Mouse (Mus musculus) neural tube, embryonic 13.5 days (tissue): Measurements from ENCODE around the gene Crocc2. TPM values are rescaled to one million over a fixed set of nuclear protein-coding genes. Genes with fewer than 3 reads are reported as not detected.

Experiments
- ATAC-seq: fragments of 200-750 bp; cut with Nextera tagmentation; 2 replicates; pipeline ENCODE4 v1.8.0; 2017; ENCODE audit warnings: low read depth, mild to moderate bottlenecking, moderate TSS enrichment, moderate library complexity
- H3K27ac ChIP-seq: fragments of 300-500 bp; sonication (generic); replicated peaks from 2 replicates; pipeline ENCODE4 v1.5.1; 2015; ENCODE audit warnings: moderate library complexity, mild to moderate bottlenecking, inconsistent platforms
- H3K27me3 ChIP-seq: fragments of 300-500 bp; sonication (generic); 2 replicates; pipeline ENCODE4 v1.6.1; 2015; ENCODE audit warnings: mild to moderate bottlenecking, inconsistent platforms
- H3K36me3 ChIP-seq: fragments of 300-500 bp; sonication (generic); 2 replicates; pipeline ENCODE4 v1.6.1; 2015; ENCODE audit warnings: mild to moderate bottlenecking, inconsistent platforms
- H3K4me1 ChIP-seq: fragments of 300-500 bp; sonication (generic); replicated peaks from 2 replicates; pipeline ENCODE4 v1.6.1; 2015; ENCODE audit warnings: inconsistent platforms
- H3K4me2 ChIP-seq: fragments of 300-500 bp; sonication (generic); 2 replicates; pipeline ENCODE4 v1.6.1; 2015; ENCODE audit warnings: inconsistent platforms, mild to moderate bottlenecking, moderate library complexity
- H3K4me3 ChIP-seq: fragments of 300-500 bp; sonication (generic); 2 replicates; pipeline ENCODE4 v1.5.1; 2015; ENCODE audit warnings: mild to moderate bottlenecking, inconsistent platforms
- H3K9ac ChIP-seq: fragments of 300-500 bp; sonication (generic); 2 replicates; pipeline ENCODE4 v1.6.1; 2015; ENCODE audit warnings: moderate library complexity, mild to moderate bottlenecking, inconsistent platforms
- H3K9me3 ChIP-seq: fragments of 300-500 bp; sonication (generic); 2 replicates; pipeline ENCODE4 v1.6.1; 2016; ENCODE audit warnings: inconsistent platforms
- WGBS: fragments of 180-500 bp; shearing (Covaris S2); methylation state at CpG from one replicate; pipeline ENCODE4 v1.1.7; 2015; 5-methylcytosine and 5-hydroxymethylcytosine counted together
- polyA plus RNA-seq: library from polyadenylated mRNA; unstranded; fragments of >200 nt; fragmentation: Nextera tagmentation; extraction: Ambion mirVana; gene quantifications from 2 replicates; pipeline ENCODE4 v1.2.1, GENCODE M21; 2015

Gene Crocc2
- 0.21 and 0.35 TPM in 2 replicates for polyA plus RNA-seq

DNA sequence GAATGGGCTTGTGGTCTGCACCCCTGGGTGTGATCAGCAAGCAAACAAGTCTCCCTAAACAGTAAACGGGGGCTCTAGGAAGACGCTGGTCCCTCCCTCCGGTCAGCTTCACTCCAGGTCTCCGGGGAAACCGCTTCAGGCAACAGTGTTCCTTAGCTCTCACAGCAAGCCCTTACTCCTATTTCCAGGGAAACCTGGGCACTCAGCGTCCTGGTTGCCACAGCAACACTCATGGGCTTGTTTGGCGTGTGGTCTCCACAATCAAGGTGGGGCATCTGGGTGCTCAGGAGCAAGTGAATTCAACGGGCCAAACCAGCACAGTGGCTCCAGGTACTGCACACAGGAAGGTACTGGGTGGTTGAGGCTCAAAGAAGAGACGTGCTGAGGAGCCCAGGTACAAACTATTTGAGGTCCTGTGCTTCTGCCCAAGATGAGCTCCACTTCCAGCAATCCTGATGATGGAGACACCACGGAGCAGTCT is at the start of gene Crocc2:
Crocc2 (plus strand) TSS at position 431 of the 481 bp plus-strand sequence.
- Histone ChIP-seq H3K4me2 (no peak within 1 kb of the TSS), H3K4me1 (peaks cover 9% of the 10 kb centered on the region; the same call in 1 of the 2 replicates), H3K4me3 (no peak within 1 kb of the TSS), H3K9me3 (no peaks in the 10 kb centered on the region), H3K27me3 (no peaks in the 10 kb centered on the region), H3K36me3 (no peaks in the 10 kb centered on the region), H3K27ac (no peak within 1 kb of the TSS), H3K9ac (no peak within 1 kb of the TSS)
- 51% methylated on average over 10 of the region's 10 CpGs for WGBS
- ATAC-seq, result no peak

DNA sequence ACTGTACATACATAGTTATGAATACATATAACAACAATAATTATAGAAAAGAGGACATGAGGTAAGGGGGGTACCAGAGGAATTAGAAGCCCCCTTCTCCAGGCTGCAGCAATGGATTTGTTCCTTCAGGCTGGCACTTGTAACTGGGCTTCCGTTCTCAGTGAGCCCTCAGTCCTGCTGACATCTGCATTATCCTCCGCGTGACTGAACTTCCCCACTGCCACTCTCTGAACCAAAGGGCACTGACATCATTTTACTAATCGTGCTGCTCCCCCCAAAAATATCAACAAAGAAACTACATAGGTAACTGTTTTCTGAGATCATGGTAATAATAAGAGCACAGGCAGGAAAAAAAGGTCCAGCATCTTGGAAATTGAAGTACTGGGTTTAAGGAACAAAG is 49.7 kb upstream of the Crocc2 start:
- no peaks in the 10 kb centered on the region for H3K27me3 ChIP-seq
- H3K9ac ChIP-seq, result no peak overlapping the region
- H3K9me3 ChIP-seq, result no peaks in the 10 kb centered on the region
- H3K27ac ChIP-seq, result no peak overlapping the region
- H3K36me3 ChIP-seq, result no peaks in the 10 kb centered on the region
- 35% methylated on average over 4 of the region's 4 CpGs for WGBS
- H3K4me2 ChIP-seq, result no peak overlapping the region
- peaks cover 12% of the 10 kb centered on the region for H3K4me1 ChIP-seq
- H3K4me3 ChIP-seq, result no peak overlapping the region
- no peak for ATAC-seq

DNA sequence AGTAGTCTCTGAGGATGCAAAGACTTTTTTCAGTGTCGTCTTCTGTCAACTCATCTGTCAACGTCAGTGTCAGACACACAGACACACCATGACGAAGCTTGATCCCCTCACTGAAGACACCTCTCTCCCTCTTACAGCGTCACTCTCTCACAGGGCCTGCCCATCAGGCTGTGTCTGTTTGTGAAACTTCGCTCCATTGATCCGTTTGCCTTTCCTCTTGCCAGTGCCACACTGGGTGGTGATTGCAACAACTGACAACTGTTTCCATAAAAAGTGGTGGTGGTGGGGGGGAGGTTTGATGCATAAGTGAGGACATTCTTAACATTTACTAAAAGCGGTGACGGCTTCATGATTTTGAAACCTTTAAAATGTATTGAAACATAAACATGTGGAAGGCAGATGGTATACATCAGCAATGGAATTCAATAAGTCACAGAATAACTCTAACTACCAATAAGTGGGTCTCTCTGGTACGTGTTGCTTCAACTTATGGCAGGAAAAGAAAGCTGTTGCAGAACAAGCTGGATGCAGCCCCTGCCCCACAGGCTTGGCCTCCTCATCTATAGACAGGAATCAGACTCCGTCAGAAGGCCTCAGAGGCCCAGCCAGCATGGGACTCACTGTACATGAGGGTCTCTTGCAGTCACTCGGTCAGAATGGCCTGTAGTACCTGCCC is 45.2 kb upstream of the Crocc2 start:
- Histone ChIP-seq H3K9ac (no peak overlapping the region), H3K4me2 (no peak overlapping the region), H3K4me1 (no peaks in the 10 kb centered on the region), H3K36me3 (no peaks in the 10 kb centered on the region), H3K9me3 (no peaks in the 10 kb centered on the region), H3K4me3 (no peak overlapping the region), H3K27ac (no peak overlapping the region), H3K27me3 (no peaks in the 10 kb centered on the region)
- 85% methylated on average over 11 of the region's 11 CpGs for WGBS
- ATAC-seq, result no peak

DNA sequence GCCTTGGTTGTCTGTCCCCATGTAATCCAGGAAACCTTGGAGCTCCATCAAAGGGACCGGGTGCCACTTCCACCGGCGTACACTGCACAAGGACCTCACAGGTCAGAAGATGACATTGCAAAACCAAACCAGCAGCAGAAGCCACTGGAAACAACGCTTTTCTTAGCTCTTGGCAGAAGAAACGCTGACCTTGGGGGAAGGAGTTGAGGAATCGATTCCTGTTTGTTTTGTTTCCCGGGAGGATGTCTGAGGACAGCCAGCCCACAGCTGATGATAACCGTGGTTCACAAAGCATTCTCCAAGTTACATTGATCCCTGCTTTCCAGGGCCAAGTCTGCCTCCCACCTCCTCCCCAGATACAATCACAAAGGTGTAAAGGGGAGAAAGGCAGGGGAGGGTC is 44.5 kb upstream of the Crocc2 start:
- no peaks in the 10 kb centered on the region for H3K27me3 ChIP-seq
- no peaks in the 10 kb centered on the region for H3K4me1 ChIP-seq
- no peaks in the 10 kb centered on the region for H3K9me3 ChIP-seq
- no peak overlapping the region for H3K9ac ChIP-seq
- no peak overlapping the region for H3K4me2 ChIP-seq
- no peak overlapping the region for H3K4me3 ChIP-seq
- no peak for ATAC-seq
- H3K27ac ChIP-seq, result no peak overlapping the region
- WGBS, result 77% methylated on average over 8 of the region's 8 CpGs
- no peaks in the 10 kb centered on the region for H3K36me3 ChIP-seq

DNA sequence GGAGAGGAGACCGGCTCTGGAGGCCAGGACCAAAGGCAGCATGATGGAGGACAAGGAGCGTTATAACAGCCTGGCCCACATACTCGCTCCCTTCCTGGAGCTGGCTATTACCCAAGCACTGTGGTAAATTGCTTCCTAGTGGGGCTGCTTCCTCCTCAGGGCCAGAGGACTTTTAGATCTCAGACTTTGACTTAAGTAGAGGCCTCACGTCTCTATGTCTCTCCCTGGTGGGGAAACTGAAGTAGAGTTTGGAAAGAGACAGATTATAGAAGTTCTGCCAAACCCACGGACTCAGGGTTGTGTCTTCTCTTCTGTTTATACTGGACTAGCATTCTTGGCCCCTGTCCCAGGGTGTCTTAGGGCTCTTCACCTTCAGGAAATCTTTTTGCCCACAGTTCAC is 43.3 kb upstream of the Crocc2 start:
- no peak for ATAC-seq
- H3K4me2 ChIP-seq, result no peak overlapping the region
- H3K27ac ChIP-seq, result no peak overlapping the region
- no peaks in the 10 kb centered on the region for H3K27me3 ChIP-seq
- no peaks in the 10 kb centered on the region for H3K9me3 ChIP-seq
- 70% methylated on average over 5 of the region's 5 CpGs for WGBS
- no peak overlapping the region for H3K9ac ChIP-seq
- H3K4me1 ChIP-seq, result no peaks in the 10 kb centered on the region
- no peaks in the 10 kb centered on the region for H3K36me3 ChIP-seq
- H3K4me3 ChIP-seq, result no peak overlapping the region

DNA sequence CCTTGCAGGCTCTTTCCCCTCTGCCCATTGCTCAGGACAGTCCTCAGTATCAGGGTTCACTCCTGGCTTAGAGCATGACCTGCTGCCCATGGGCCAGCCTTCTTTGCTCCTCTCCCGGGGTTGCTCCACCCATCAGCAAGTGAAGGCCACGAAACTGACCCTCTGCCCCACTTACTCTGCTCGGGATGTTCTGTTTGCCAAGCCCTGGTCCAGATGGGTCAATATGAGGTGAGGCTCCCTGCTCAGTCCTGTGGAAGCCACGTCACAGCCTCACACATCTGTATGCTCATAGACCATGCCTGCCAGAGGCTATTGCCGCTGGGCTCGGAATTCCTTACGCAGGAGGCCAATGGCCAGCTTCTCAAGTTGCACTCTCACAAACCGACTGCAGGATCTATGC is 40.3 kb upstream of the Crocc2 start:
- Histone ChIP-seq H3K27ac (no peak overlapping the region), H3K27me3 (no peaks in the 10 kb centered on the region), H3K9me3 (no peaks in the 10 kb centered on the region), H3K9ac (no peak overlapping the region), H3K4me1 (no peaks in the 10 kb centered on the region), H3K36me3 (no peaks in the 10 kb centered on the region), H3K4me2 (no peak overlapping the region), H3K4me3 (no peak overlapping the region)
- WGBS, result 84% methylated on average over 8 of the region's 8 CpGs
- no peak for ATAC-seq

DNA sequence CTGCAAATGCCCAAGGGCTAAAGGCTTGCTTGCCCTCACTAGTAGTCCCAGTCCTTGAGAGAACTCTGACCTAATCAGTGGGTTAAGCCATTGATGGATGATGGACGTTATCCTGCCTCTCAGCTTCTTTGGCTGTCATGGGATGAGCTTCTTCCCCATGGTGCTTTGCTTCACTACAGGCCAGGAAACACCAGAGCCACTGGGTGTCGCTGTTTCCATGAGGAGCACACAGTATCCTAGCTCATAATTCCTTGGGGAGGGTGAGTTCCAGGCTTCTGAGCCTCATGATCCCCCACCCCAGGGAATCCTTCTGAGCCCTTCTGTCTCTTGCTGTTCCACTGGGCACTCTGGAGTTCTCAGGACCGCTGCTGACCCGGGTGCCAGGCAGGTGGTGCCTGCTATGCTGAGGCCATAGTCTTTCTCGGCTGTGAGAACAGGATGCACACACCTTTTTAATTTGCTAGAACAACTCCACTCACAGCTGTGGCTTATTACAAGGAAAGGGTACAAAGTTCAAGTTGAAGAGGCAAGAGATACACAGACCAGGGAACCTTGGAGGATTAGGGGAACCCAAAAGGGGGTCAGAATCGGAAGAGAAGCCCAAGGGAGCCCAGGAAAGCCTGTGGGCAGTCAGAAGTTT is 39.7 kb upstream of the Crocc2 start:
- Histone ChIP-seq H3K36me3 (no peaks in the 10 kb centered on the region), H3K9me3 (no peaks in the 10 kb centered on the region), H3K9ac (no peak overlapping the region), H3K4me1 (no peaks in the 10 kb centered on the region), H3K27ac (no peak overlapping the region), H3K4me3 (no peak overlapping the region), H3K4me2 (no peak overlapping the region), H3K27me3 (no peaks in the 10 kb centered on the region)
- no peak for ATAC-seq
- WGBS, result 32% methylated on average over 6 of the region's 6 CpGs

DNA sequence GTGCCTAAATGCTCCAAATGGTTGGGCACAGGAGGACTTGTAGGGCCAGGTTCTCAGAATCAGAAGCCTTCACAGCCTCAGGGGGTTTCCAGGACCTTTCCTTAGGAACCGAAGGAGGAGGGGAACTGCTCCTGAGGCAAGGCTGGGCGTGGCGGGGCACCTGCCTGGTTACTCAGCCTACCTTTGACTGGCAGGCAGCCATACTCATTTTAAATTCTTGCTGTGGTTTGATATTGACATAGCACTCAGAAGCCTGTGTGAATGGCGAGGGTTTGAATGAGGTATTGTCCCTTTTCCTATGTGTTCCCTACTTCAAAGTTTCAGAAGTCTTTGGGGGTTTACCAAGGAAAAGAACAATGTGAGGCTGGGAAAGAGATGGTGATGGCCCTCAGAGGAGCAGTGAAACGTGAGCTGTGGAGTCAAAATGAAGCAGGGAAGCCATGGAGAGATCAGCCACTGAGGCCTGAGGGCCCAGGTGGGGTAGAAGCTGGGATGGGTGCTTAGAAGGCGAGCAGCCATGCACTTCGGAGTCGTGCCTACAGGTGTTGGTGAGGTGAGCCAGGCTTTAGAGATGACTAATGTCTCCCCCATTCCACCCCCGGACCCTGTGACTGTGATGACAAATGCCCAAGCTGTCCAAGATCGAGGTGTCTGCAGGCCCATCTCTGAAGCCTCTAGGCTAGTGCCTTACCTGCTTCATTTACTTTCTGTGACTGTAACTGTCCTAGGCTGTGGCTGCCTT is 38.1 kb upstream of the Crocc2 start:
- no peaks in the 10 kb centered on the region for H3K36me3 ChIP-seq
- H3K9me3 ChIP-seq, result no peaks in the 10 kb centered on the region
- WGBS, result 75% methylated on average over 10 of the region's 10 CpGs
- H3K27ac ChIP-seq, result no peak overlapping the region
- H3K4me2 ChIP-seq, result no peak overlapping the region
- no peak overlapping the region for H3K9ac ChIP-seq
- H3K4me3 ChIP-seq, result no peak overlapping the region
- no peak for ATAC-seq
- H3K4me1 ChIP-seq, result no peaks in the 10 kb centered on the region
- H3K27me3 ChIP-seq, result no peaks in the 10 kb centered on the region

DNA sequence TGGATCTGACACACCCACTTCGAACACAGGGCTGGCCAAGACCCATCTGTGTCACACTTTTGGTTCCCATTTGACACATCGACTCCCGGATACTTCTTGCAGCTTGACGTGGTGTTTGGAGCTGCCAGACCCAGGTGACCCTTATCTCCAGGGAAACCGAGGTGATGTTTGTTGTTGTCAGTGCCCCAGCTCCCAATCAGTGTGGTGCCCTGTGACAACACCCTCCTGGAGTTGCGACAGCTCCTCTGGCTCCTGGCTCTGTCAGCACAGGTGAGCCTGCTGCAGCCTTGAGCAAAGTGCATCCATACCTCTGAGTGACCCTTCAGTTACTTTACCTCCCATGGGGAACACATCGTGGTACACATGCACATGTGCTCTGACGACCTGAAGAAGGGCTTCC is 35.8 kb upstream of the Crocc2 start:
- H3K4me3 ChIP-seq, result no peak overlapping the region
- no peaks in the 10 kb centered on the region for H3K36me3 ChIP-seq
- H3K27ac ChIP-seq, result no peak overlapping the region
- no peak overlapping the region for H3K4me2 ChIP-seq
- H3K27me3 ChIP-seq, result no peaks in the 10 kb centered on the region
- no peak for ATAC-seq
- no peaks in the 10 kb centered on the region for H3K4me1 ChIP-seq
- 68% methylated on average over 8 of the region's 8 CpGs for WGBS
- no peak overlapping the region for H3K9ac ChIP-seq
- no peaks in the 10 kb centered on the region for H3K9me3 ChIP-seq

DNA sequence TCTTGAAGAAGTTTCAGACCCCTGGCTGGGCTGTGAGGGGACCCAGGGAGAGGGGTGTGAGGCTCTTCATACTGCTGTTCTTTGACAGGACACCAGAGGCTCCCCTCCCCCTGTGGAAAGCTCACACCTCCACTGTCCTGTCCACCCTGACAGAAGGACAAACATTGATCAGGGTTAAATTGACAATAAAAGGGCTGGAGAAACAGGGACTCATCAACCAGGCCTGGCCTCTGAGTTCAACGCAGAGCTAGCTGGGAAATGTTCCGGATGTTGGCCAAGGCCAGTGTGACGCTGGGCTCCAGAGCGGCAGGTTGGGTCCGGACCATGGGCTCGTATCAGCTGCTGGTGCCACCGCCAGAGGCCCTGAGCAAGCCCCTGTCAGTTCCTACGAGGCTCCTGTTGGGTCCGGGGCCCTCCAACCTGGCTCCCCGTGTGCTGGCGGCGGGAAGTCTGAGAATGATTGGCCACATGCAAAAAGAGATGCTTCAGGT is 33.4 kb upstream of the Crocc2 start, which contains the start of gene Agxt:
Agxt (plus strand) TSS at position 205 of the 491 bp plus-strand sequence.
- H3K4me3 ChIP-seq, result no peak within 1 kb of the TSS
- H3K4me1 ChIP-seq, result no peaks in the 10 kb centered on the region
- no peaks in the 10 kb centered on the region for H3K9me3 ChIP-seq
- no peak within 1 kb of the TSS for H3K27ac ChIP-seq
- no peak within 1 kb of the TSS for H3K9ac ChIP-seq
- H3K27me3 ChIP-seq, result no peaks in the 10 kb centered on the region
- no peaks in the 10 kb centered on the region for H3K36me3 ChIP-seq
- H3K4me2 ChIP-seq, result no peak within 1 kb of the TSS
- no peak for ATAC-seq
- 89% methylated on average over 12 of the region's 12 CpGs for WGBS

DNA sequence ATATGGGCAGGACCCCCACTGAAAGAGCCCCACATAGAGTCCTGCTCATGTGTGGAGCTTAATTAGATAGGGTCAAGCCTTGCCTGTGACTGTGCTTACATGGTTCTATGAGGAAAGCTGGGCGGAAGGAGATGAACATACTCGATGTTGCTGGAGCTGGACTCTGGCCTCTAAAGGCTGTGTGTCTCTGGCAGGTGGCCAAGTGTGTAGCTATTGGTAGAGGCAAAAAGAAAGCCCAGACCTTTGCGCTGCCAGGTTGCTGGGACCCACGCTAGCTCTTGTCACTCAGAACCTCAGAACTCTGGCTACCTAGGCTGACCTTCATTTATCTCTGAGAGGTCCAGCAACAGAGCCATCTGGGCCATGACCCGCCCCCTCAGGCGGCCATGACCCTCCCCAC is 30.0 kb upstream of the Crocc2 start:
- Histone ChIP-seq H3K4me3 (no peak overlapping the region), H3K4me1 (no peaks in the 10 kb centered on the region), H3K4me2 (no peak overlapping the region), H3K9me3 (no peaks in the 10 kb centered on the region), H3K9ac (no peak overlapping the region), H3K27me3 (no peaks in the 10 kb centered on the region), H3K36me3 (no peaks in the 10 kb centered on the region), H3K27ac (no peak overlapping the region)
- WGBS, result 74% methylated on average over 6 of the region's 6 CpGs
- no peak for ATAC-seq

DNA sequence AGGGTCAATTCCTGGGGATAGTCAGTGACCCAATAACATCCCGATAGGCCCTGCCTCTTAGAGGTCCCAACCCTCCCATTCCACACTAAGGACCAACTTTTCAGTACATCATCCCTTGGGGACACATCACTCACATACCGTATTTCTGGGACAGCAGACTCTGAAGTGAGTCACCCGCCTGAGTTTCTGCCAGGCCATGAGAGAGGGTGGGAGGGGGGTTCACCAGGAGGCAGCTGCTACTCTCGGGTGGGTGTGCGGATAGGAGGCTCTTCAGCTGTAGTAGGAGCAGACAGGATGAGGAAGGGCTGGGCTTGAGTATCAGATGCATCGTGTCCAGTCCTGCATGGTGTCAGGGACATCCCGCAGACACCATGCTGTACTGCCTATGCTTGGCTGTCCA is 28.8 kb upstream of the Crocc2 start:
- 80% methylated on average over 7 of the region's 7 CpGs for WGBS

More for the DNA sequence above, 28.8 kb upstream of the Crocc2 start:
- Histone ChIP-seq H3K4me1 (no peaks in the 10 kb centered on the region), H3K27me3 (no peaks in the 10 kb centered on the region), H3K9me3 (no peaks in the 10 kb centered on the region), H3K9ac (no peak overlapping the region), H3K4me3 (no peak overlapping the region), H3K27ac (no peak overlapping the region), H3K4me2 (no peak overlapping the region), H3K36me3 (no peaks in the 10 kb centered on the region)
- ATAC-seq, result no peak
